Mouse (Mus musculus) stomach, embryonic 15.5 days (tissue): ENCODE measurements around the gene Gm20388. TPM values are rescaled to one million over a fixed set of nuclear protein-coding genes. Genes with fewer than 3 reads are reported as not detected.

ENCODE experiments used
- ATAC-seq: fragments of 200-750 bp; cut with Nextera tagmentation; 2 replicates; pipeline ENCODE4 v1.8.0; 2017; ENCODE audit warnings: low read depth, moderate number of reproducible peaks, moderate TSS enrichment; ENCODE audit not compliant: insufficient read depth, low FRiP score
- H3K27ac ChIP-seq: fragments of 300-500 bp; sonication (generic); 2 replicates; pipeline ENCODE4 v1.5.1; 2015; ENCODE audit warnings: mild to moderate bottlenecking, inconsistent platforms
- H3K27me3 ChIP-seq: fragments of 300-500 bp; sonication (generic); replicated peaks from 2 replicates; pipeline ENCODE4 v1.6.1; 2015; ENCODE audit warnings: inconsistent platforms
- H3K36me3 ChIP-seq: fragments of 300-500 bp; sonication (generic); 2 replicates; pipeline ENCODE4 v1.6.1; 2015; ENCODE audit warnings: inconsistent platforms
- H3K4me1 ChIP-seq: fragments of 300-500 bp; sonication (generic); 2 replicates; pipeline ENCODE4 v1.6.1; 2015; ENCODE audit warnings: inconsistent platforms
- H3K4me2 ChIP-seq: fragments of 300-500 bp; sonication (generic); 2 replicates; pipeline ENCODE4 v1.6.1; 2015; ENCODE audit warnings: mild to moderate bottlenecking, inconsistent platforms
- H3K4me3 ChIP-seq: fragments of 300-500 bp; sonication (generic); replicated peaks from 2 replicates; pipeline ENCODE4 v1.5.1; 2015; ENCODE audit warnings: inconsistent platforms
- H3K9ac ChIP-seq: fragments of 300-500 bp; sonication (generic); 2 replicates; pipeline ENCODE4 v1.6.1; 2015; ENCODE audit warnings: inconsistent platforms
- H3K9me3 ChIP-seq: fragments of 300-500 bp; sonication (generic); 2 replicates; pipeline ENCODE4 v1.6.1; 2016; ENCODE audit warnings: inconsistent platforms
- WGBS: fragments of 180-500 bp; shearing (Covaris S2); methylation state at CpG from one replicate; pipeline ENCODE4 v1.1.7; 2015; 5-methylcytosine and 5-hydroxymethylcytosine counted together
- polyA plus RNA-seq: library from polyadenylated mRNA; unstranded; fragments of >200 nt; fragmentation: Nextera tagmentation; extraction: Ambion mirVana; gene quantifications from 2 replicates; pipeline ENCODE4 v1.2.1, GENCODE M21; 2015

The Gm20388 gene
- polyA plus RNA-seq, 1 experiment from 2014 or later: not detected

GRCm38 (mm10) chr8:120428492-120428891 lies 517.9 kb downstream of the Gm20388 start:
- ATAC-seq: no peak
- no peaks in the 10 kb centered on the region for H3K27me3 ChIP-seq
- H3K9me3 ChIP-seq: no peaks in the 10 kb centered on the region
- no peak overlapping the region for H3K27ac ChIP-seq
- no peak overlapping the region for H3K4me3 ChIP-seq
- no peaks in the 10 kb centered on the region for H3K36me3 ChIP-seq
- 91% methylated on average over 5 of the region's 5 CpGs for WGBS
- H3K4me2 ChIP-seq: no peak overlapping the region
- H3K4me1 ChIP-seq: peaks cover 41% of the 10 kb centered on the region
- H3K9ac ChIP-seq: no peak overlapping the region

DNA sequence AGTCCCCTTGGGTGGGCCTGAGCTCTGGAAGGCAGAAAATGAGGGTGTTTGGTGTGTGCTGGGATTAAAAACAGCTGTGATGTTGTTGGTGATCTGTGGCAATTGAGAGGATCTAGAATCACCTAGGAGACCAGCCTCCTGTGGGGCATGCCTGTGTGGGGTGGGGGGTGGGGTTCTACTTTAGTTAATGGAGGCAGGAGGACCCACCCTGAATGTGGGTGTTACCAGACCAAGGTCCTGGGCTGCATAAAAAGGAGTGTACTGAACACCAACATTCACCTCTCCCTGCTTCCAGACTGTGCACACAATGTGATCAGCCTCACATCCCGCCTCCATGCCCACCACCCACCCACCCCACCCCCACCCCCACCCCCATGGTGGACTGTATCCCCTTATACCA lies 518.5 kb downstream of the Gm20388 start:
- Histone ChIP-seq H3K9ac (no peak overlapping the region), H3K27ac (no peak overlapping the region), H3K9me3 (no peaks in the 10 kb centered on the region), H3K27me3 (no peaks in the 10 kb centered on the region), H3K4me1 (peaks cover 35% of the 10 kb centered on the region), H3K36me3 (no peaks in the 10 kb centered on the region), H3K4me3 (no peak overlapping the region), H3K4me2 (no peak overlapping the region)
- no peak for ATAC-seq
- 100% methylated on average over 1 of the region's 1 CpGs for WGBS

DNA sequence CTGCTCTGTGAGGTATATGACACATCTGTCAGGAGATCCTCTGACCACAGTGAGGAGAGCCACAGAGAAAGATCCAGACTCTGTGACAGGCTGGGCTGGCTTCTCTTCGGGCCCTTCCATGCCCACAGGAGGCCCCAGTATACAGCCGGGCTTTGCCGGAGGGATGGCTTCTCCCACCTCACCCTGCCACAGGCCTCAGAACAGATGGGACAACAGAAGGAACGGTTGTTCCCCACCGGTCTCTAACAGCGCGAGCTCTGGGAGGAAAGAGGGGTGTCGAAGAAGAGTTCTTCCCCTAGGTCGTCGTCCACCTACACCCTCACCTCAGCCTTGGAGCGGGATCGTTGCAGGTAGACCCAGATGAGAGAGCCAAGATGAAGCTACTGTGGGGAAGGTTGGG lies 520.4 kb downstream of the Gm20388 start:
- no peak for ATAC-seq
- H3K9me3 ChIP-seq: no peaks in the 10 kb centered on the region
- 89% methylated on average over 12 of the region's 12 CpGs for WGBS

DNA sequence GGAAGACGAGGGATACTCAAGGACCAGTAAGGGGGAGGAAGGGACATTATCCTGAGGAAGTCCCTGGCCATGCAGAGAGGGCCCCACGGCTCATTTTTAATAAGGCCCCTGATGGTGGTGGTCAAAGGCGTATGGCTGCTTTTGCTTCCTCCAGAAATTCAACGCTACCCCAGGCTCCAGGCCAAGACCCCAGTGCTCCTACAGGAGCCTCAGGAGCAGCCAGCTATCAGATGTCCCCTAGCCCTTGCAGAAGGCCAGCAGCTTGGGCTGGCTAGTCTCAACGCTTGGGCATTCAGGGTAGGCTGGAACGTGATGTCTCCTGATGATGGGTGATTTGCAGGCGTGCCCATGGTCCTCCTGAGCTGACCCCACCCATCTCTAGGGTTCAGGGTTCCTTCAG lies 521.8 kb downstream of the Gm20388 start:
- 74% methylated on average over 7 of the region's 7 CpGs for WGBS
- Histone ChIP-seq H3K4me2 (no peak overlapping the region), H3K27me3 (no peaks in the 10 kb centered on the region), H3K9me3 (no peaks in the 10 kb centered on the region), H3K36me3 (no peaks in the 10 kb centered on the region), H3K4me3 (no peak overlapping the region), H3K9ac (no peak overlapping the region), H3K27ac (no peak overlapping the region), H3K4me1 (peaks cover 17% of the 10 kb centered on the region)
- no peak for ATAC-seq

More for the DNA sequence above, 520.4 kb downstream of the Gm20388 start:
- H3K27ac ChIP-seq: no peak overlapping the region
- no peak overlapping the region for H3K4me3 ChIP-seq
- no peak overlapping the region for H3K4me2 ChIP-seq
- H3K4me1 ChIP-seq: peaks cover 17% of the 10 kb centered on the region
- no peak overlapping the region for H3K9ac ChIP-seq
- H3K27me3 ChIP-seq: no peaks in the 10 kb centered on the region
- no peaks in the 10 kb centered on the region for H3K36me3 ChIP-seq

DNA sequence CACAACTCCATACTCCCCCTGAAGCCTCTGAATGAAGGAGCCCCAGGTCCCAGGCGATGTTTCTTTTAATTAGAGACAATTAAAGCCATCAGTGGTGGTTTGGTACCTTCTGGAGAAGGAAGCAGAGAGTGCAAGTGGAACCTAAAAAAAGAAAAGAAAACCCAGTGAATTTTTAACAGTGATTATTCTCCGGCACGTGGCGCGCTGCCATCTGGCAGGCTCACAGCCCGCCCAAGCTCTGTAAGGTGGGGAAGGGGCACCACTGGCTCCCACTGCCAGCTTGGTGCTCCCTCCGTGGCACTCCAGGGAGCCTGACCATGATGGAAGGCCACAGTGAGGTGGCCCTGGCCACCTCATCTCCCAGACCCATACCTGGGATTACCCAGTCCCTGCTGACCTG lies 522.5 kb downstream of the Gm20388 start:
- Histone ChIP-seq H3K36me3 (no peaks in the 10 kb centered on the region), H3K4me3 (no peak overlapping the region), H3K9ac (no peak overlapping the region), H3K4me2 (no peak overlapping the region), H3K4me1 (peaks cover 23% of the 10 kb centered on the region), H3K27ac (no peak overlapping the region), H3K9me3 (no peaks in the 10 kb centered on the region), H3K27me3 (no peaks in the 10 kb centered on the region)
- WGBS: 81% methylated on average over 7 of the region's 7 CpGs
- no peak for ATAC-seq

GRCm38 (mm10) chr8:120433734-120434133 lies 523.1 kb downstream of the Gm20388 start:
- WGBS: 92% methylated on average over 1 of the region's 1 CpGs
- no peak overlapping the region for H3K9ac ChIP-seq
- H3K9me3 ChIP-seq: no peaks in the 10 kb centered on the region
- no peaks in the 10 kb centered on the region for H3K27me3 ChIP-seq
- H3K4me3 ChIP-seq: no peak overlapping the region
- H3K27ac ChIP-seq: no peak overlapping the region
- H3K36me3 ChIP-seq: no peaks in the 10 kb centered on the region
- no peak for ATAC-seq
- no peak overlapping the region for H3K4me2 ChIP-seq
- peaks cover 24% of the 10 kb centered on the region for H3K4me1 ChIP-seq

- H3K9me3 ChIP-seq: no peaks in the 10 kb centered on the region
- H3K27me3 ChIP-seq: no peaks in the 10 kb centered on the region
- H3K4me1 ChIP-seq: peaks cover 32% of the 10 kb centered on the region
- H3K27ac ChIP-seq: no peak overlapping the region
- no peak for ATAC-seq
- no peaks in the 10 kb centered on the region for H3K36me3 ChIP-seq
- H3K9ac ChIP-seq: no peak overlapping the region
- 91% methylated on average over 15 of the region's 15 CpGs for WGBS
- no peak overlapping the region for H3K4me2 ChIP-seq
- H3K4me3 ChIP-seq: no peak overlapping the region
Observed at GRCm38 (mm10) chr8:120435781-120436180, 525.1 kb downstream of the Gm20388 start.

GRCm38 (mm10) chr8:120436491-120437030 lies 525.9 kb downstream of the Gm20388 start:
- peaks cover 40% of the 10 kb centered on the region for H3K4me1 ChIP-seq
- ATAC-seq: no peak
- no peak overlapping the region; the same call in 1 of the 2 replicates for H3K27ac ChIP-seq
- 59% methylated on average over 5 of the region's 5 CpGs for WGBS
- H3K9ac ChIP-seq: no peak overlapping the region
- H3K36me3 ChIP-seq: no peaks in the 10 kb centered on the region
- no peak overlapping the region for H3K4me3 ChIP-seq
- H3K9me3 ChIP-seq: no peaks in the 10 kb centered on the region
- H3K4me2 ChIP-seq: no peak overlapping the region
- H3K27me3 ChIP-seq: no peaks in the 10 kb centered on the region

DNA sequence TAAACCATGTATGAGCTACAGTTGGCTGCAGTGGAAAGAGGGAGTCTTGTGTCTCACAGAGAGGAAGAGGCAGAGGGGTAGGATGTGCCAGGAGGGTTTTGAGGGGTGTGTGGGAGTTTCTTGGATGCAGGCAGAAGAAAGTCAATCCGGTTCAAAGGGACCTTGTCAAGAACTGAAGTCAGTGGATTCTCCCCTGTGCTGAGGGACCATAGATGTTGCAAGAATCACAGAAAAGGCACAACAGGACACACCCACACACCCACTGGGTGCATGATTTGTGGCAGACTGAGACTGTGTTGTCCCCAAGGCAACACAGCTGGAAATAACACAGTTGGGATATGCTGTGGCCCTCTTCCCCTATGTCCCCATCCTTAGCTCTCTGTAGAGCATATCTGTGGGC lies 526.6 kb downstream of the Gm20388 start:
- Histone ChIP-seq H3K36me3 (no peaks in the 10 kb centered on the region), H3K27ac (peak overlapping the region; percentile 26; the same call in 1 of the 2 replicates), H3K9ac (no peak overlapping the region), H3K4me3 (no peak overlapping the region), H3K9me3 (no peaks in the 10 kb centered on the region), H3K27me3 (no peaks in the 10 kb centered on the region), H3K4me1 (peaks cover 47% of the 10 kb centered on the region), H3K4me2 (no peak overlapping the region)
- WGBS: 66% methylated on average over 1 of the region's 1 CpGs
- ATAC-seq: no peak

- Histone ChIP-seq H3K9ac (no peak overlapping the region), H3K4me1 (peaks cover 53% of the 10 kb centered on the region), H3K27ac (peak overlapping the region; percentile 26), H3K9me3 (no peaks in the 10 kb centered on the region), H3K4me3 (no peak overlapping the region), H3K36me3 (no peaks in the 10 kb centered on the region), H3K27me3 (no peaks in the 10 kb centered on the region), H3K4me2 (no peak overlapping the region)
- ATAC-seq: peak; percentile 19; the same call in 1 of the 2 replicates
- WGBS: 72% methylated on average over 21 of the region's 21 CpGs
Observed at GRCm38 (mm10) chr8:120437666-120438395, 527.2 kb downstream of the Gm20388 start.

GRCm38 (mm10) chr8:120439309-120439708 lies 528.7 kb downstream of the Gm20388 start:
- ATAC-seq: no peak
- Histone ChIP-seq H3K4me1 (peaks cover 56% of the 10 kb centered on the region), H3K9me3 (no peaks in the 10 kb centered on the region), H3K9ac (no peak overlapping the region), H3K36me3 (no peaks in the 10 kb centered on the region), H3K4me3 (no peak overlapping the region), H3K27me3 (no peaks in the 10 kb centered on the region), H3K4me2 (no peak overlapping the region), H3K27ac (no peak overlapping the region)
- WGBS: 28% methylated on average over 19 of the region's 19 CpGs

GRCm38 (mm10) chr8:120440739-120441138 lies 530.1 kb downstream of the Gm20388 start:
- Histone ChIP-seq H3K4me3 (no peak overlapping the region), H3K9ac (no peak overlapping the region), H3K27ac (no peak overlapping the region), H3K4me1 (peaks cover 61% of the 10 kb centered on the region), H3K27me3 (no peaks in the 10 kb centered on the region), H3K4me2 (no peak overlapping the region), H3K9me3 (no peaks in the 10 kb centered on the region), H3K36me3 (no peaks in the 10 kb centered on the region)
- WGBS: 86% methylated on average over 12 of the region's 12 CpGs
- ATAC-seq: no peak
